Mouse (Mus musculus) spleen, postnatal 4 days (tissue): ENCODE measurements around the gene Dhrs7c.

Experiments
- DNase-seq, 2 experiments: peaks; one replicate each; pipeline ENCODE4 v3.0.0; 2022; ENCODE audit warnings: low spot score in 2 of 2

The Dhrs7c gene

GRCm38 (mm10) chr11:67845193-67845592 is 47.2 kb downstream of the Dhrs7c start:
- DNase-seq: no peak

DNA sequence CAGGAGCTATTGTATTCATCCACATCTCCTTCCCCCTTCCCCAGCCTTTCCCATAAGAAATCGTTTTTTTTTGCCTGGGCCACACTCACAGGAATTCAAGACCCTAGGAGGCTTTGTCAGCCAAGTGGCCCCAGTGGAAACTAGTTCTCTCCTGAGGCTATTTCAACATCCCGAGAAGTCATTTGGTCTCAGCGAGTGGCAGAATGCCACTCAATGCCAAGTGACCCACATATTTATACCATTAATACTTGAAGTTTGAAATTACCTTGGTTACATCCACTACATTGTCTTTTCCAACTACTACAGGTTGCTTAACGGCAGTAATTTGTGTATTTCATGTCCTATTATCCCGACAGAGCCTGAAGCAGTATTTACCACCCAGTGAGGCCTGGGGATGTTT is 53.8 kb downstream of the Dhrs7c start:
- no peak for DNase-seq

- DNase-seq: no peak
These were observed 56.0 kb downstream of the Dhrs7c start for GRCm38 (mm10) chr11:67853996-67854395.

GRCm38 (mm10) chr11:67855035-67855434 is 57.0 kb downstream of the Dhrs7c start:
- DNase-seq: no peak

GRCm38 (mm10) chr11:67858518-67858917 is 60.5 kb downstream of the Dhrs7c start:
- DNase-seq: no peak

DNA sequence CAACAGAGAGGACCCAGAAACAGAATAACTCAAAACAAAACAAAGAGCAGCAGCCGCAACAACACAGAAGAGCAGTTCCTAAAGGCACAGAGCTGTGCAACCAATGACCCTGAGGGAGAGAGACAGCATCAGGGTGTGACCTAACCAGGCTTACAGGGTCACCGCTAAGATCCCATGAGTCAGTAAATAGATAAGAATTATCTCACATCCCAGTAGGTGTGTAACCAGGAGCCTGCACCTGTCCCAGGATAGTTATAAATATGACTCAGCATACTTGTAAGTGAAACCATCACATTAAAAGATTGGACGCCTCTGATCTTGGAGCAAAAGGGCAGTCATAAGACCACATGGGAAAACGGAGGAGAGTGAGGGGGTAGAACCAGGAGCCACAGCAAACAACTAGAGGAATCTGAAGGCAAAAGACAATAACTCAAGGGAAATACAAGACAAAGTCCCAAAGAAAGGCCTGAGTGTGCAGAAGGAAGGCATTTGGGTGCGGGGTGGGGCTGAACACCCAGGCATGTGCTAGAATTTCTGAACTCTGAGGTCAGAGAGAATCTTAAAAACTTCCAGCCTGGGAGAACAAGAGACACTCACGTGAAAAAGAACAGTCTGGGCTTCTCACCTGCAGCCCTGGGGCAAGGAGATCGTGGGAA is 62.9 kb downstream of the Dhrs7c start:
- DNase-seq: no peak

DNA sequence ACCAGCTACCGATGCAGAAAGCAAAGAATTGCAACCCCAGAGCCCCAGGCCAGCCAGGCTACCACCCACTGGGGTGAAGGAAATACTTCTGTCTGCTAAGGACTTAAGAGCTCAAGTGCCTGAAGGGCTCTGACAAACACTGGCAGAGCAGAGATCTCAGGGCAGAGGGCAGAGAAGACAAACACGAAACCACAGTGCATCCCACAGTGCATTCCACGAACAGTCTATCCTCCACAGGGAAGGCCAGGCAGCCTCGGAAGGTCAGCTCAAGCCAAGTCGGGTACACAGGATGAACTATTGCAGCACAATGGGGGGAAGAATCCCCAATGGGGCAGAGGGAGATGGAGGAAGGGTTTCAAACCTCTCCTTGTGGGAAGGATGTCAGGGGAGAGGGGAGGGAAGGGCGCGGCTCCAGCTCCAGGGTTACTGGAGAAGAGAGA is 63.4 kb downstream of the Dhrs7c start:
- DNase-seq: no peak

DNA sequence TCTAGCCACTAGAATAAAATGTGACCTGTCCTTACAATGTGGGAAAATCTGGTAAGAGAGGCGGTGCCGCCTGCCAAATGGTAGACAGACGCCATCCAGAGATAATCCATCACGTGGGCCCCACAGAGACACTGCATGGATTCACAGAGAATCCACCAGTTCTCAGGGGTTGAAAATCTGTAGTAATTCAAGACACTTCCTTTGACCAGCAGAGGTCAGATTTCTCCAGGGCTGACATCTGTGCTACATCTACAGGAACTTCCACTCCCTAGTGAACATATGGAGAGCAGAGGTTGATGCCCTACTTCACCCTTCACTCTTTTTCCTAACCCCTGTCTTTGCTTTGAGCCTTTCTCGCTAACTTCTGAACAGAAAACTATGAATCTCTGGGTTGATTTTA is 67.1 kb downstream of the Dhrs7c start:
- no peak for DNase-seq
